Mouse (Mus musculus) ES-E14 (cell line): ENCODE data around the gene Iqce. TPM values are rescaled to one million over a fixed set of nuclear protein-coding genes. Genes with fewer than 3 reads are reported as not detected.

Experiments used
- DNase-seq: peaks from one replicate; pipeline ENCODE4 v3.0.0-alpha.2; 2013; ENCODE audit warnings: low read depth, low spot score
- H3K27ac ChIP-seq: 2 replicates; pipeline ENCODE4 v1.5.1; 2012; ENCODE audit warnings: low read depth, mild to moderate bottlenecking, low read length, moderate library complexity, mixed read lengths; ENCODE audit not compliant: poor library complexity, insufficient read depth, severe bottlenecking
- H3K36me3 ChIP-seq: 2 replicates; pipeline ENCODE4 v1.6.1; 2012; ENCODE audit warnings: mild to moderate bottlenecking, low read length, moderate library complexity, mixed read lengths; ENCODE audit not compliant: control insufficient read depth, poor library complexity, insufficient read depth, severe bottlenecking
- H3K4me1 ChIP-seq, 2 experiments: fragments of 150-350 bp in 1 of 2; sonication (generic) in 1 of 2; 2 replicates each; pipeline ENCODE4 v1.6.1; 2012; ENCODE audit warnings: low read length in 2 of 2, mild to moderate bottlenecking in 1 of 2, mixed read lengths in 1 of 2; ENCODE audit not compliant: control insufficient read depth in 2 of 2, insufficient read depth in 2 of 2, poor library complexity in 1 of 2
- H3K4me3 ChIP-seq, 2 experiments: fragments of 150-350 bp in 1 of 2; sonication (generic) in 1 of 2; 2 replicates each; pipeline ENCODE4 v1.5.1; 2012; ENCODE audit warnings: low read length in 2 of 2, low read depth in 1 of 2, mild to moderate bottlenecking in 1 of 2, mixed read lengths in 1 of 2; ENCODE audit not compliant: insufficient read depth in 1 of 2, poor library complexity in 1 of 2, severe bottlenecking in 1 of 2
- H3K9ac ChIP-seq: 2 replicates; pipeline ENCODE4 v1.6.1; 2012; ENCODE audit warnings: low read depth, mild to moderate bottlenecking, low read length, mixed read lengths; ENCODE audit not compliant: poor library complexity, insufficient read depth, severe bottlenecking
- H3K9me3 ChIP-seq: fragments of 150-350 bp; sonication (generic); 2 replicates; pipeline ENCODE4 v1.6.1; 2012; ENCODE audit warnings: low read depth, mild to moderate bottlenecking, low read length; ENCODE audit not compliant: control insufficient read depth, insufficient read depth
- CHD2 ChIP-seq: IDR thresholded peaks from 2 replicates; pipeline ENCODE4 v1.6.1; 2014; ENCODE audit warnings: mild to moderate bottlenecking, low read depth, low read length, inconsistent platforms
- HCFC1 ChIP-seq: IDR thresholded peaks from 2 replicates; pipeline ENCODE4 v1.6.1; 2012; ENCODE audit warnings: low read length, inconsistent platforms, borderline replicate concordance; ENCODE audit not compliant: insufficient read depth
- MAFK ChIP-seq: IDR thresholded peaks from 2 replicates; pipeline ENCODE4 v1.6.1; 2014; ENCODE audit warnings: mild to moderate bottlenecking, low read depth, low read length, inconsistent platforms; ENCODE audit not compliant: insufficient read depth
- ZC3H11A ChIP-seq: IDR thresholded peaks from 2 replicates; pipeline ENCODE4 v1.6.1; 2012; ENCODE audit warnings: low read depth, mild to moderate bottlenecking, inconsistent platforms, low read length, borderline replicate concordance
- ZNF384 ChIP-seq: IDR thresholded peaks from 2 replicates; pipeline ENCODE4 v1.6.1; 2012; ENCODE audit warnings: low read depth, low read length, inconsistent platforms
- in situ Hi-C, 2 experiments: fragments of 600-800 bp; cut with MboI; formaldehyde crosslinking; loops; one replicate each; pipeline ENCODE4 v1.15.1; 2025; ENCODE audit warnings: low sequenced_read_pairs in 2 of 2, inconsistent platforms in 1 of 2; ENCODE audit not compliant: unreplicated experiment in 2 of 2
- total RNA-seq: library from RNA; depleted of rRNA; stranded (reverse); fragments of 300-350 nt; gene quantifications from 2 replicates; pipeline ENCODE4 v1.2.3, GENCODE M21; 2012

Gene Iqce
- total RNA-seq, 1 experiment, result 9.9 TPM

DNA sequence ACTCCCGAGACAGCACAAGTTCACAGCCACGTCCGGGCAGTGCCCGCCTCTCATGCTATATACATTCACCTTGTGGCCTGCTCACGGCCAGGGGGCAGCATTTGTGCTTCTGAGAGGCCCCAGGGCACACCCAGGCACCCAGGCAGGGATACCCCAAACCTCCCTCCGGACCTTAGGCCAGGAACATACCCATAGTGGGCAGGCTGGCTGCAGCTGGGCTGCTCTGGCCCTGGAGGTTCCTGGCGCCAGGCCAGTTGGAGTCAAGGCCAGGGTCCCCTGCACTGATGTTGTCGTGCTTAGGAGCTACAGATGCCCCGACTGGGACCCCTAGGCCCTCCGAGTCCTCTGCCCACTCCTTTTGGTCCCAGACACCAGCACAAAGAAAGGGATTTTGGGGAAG lies 80.7 kb downstream of the Iqce start:
- Histone ChIP-seq H3K9me3 (no peaks in the 10 kb centered on the region), H3K9ac (no peak overlapping the region), H3K4me1 (no peaks in the 10 kb centered on the region), H3K36me3 (peaks cover 2% of the 10 kb centered on the region; the same call in 1 of the 2 replicates), H3K4me3 (no peak overlapping the region), H3K27ac (no peak overlapping the region)
- TF ChIP-seq HCFC1, result no peak
- TF ChIP-seq ZNF384, result no peak
- no peak for TF ChIP-seq ZC3H11A
- no peak for TF ChIP-seq MAFK
- no peak for TF ChIP-seq CHD2
- in situ Hi-C loops, result no loop called here
- no peak for DNase-seq

DNA sequence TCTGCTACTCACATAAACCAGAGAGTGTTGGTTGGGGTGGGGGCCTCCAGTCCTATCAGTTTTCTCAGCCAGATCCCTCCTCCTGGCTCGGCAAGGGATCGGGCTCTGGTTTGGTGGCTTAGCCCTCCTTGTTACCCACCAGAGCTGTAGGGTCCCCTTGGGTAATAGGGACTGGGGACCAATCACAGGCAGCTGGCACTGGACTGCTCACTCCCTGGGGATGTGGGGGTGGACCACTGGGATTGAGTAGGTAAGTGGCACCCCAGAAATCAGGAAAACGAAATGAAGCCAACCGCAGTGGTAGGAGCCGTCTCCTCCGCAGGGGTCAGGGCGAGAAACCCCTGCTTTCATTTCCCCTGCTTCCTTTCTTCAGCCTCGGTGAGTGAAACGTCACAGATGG lies 81.1 kb downstream of the Iqce start:
- Histone ChIP-seq H3K36me3 (no peaks in the 10 kb centered on the region; the same call in 1 of the 2 replicates), H3K9me3 (no peaks in the 10 kb centered on the region), H3K4me3 (no peak overlapping the region), H3K27ac (no peak overlapping the region), H3K9ac (no peak overlapping the region), H3K4me1 (no peaks in the 10 kb centered on the region)
- TF ChIP-seq ZNF384 (no peak), ZC3H11A (no peak), MAFK (no peak), CHD2 (no peak)
- DNase-seq, result no peak
- in situ Hi-C loops, result no loop called here

DNA sequence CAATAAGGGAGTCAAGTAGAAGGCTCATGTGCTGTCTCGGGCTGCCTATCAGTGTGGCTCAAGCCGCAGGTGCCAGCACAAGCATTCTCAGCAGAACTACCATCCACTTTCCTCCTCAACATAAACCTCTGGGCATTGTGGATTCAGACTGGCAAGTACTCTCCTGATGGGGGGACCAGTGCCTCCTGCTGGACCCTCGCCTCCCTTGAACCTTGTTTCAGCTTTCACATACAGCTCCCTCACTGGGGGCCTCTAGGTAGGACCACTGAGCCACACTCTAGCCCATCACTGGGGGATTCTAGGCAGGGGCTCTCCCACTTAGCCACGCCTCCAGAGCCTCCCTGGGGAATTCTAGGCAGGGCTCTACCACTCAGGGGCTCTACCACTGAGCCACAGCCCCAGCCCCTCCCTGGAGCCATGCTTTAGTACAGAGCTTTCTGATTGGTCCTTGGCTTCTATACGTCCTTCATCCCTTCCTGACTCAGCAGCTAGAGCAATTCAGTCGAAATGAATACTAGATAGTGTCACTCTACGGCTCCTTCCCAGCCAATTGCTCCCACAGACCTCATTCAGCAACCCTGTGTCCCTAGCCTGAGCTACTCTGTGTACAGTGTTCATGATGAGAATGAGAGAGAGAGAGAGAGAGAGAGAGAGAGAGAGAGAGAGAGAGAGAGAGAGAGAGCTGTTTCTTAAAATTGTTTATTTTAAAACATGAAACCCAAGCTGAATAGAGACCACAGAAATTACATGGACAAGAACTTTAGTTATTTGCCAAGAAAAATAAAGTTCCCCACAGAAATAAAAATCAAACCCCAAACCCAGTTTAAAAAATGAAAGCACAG lies 82.1 kb downstream of the Iqce start:
- DNase-seq, result no peak
- in situ Hi-C loops, result loop anchor here (5.0 to 10.0 kb wide), 2 partner anchors 75 to 78 kb away; no protein-coding TSS in a partner anchor
- H3K36me3 ChIP-seq, result no peaks in the 10 kb centered on the region
- no peaks in the 10 kb centered on the region for H3K9me3 ChIP-seq
- no peak overlapping the region for H3K9ac ChIP-seq
- no peak overlapping the region for H3K27ac ChIP-seq
- TF ChIP-seq HCFC1, result no peak
- TF ChIP-seq CHD2, result no peak
- no peak for TF ChIP-seq ZNF384
- TF ChIP-seq ZC3H11A, result no peak
- no peak for TF ChIP-seq MAFK
- no peak overlapping the region for H3K4me3 ChIP-seq
- no peaks in the 10 kb centered on the region for H3K4me1 ChIP-seq

DNA sequence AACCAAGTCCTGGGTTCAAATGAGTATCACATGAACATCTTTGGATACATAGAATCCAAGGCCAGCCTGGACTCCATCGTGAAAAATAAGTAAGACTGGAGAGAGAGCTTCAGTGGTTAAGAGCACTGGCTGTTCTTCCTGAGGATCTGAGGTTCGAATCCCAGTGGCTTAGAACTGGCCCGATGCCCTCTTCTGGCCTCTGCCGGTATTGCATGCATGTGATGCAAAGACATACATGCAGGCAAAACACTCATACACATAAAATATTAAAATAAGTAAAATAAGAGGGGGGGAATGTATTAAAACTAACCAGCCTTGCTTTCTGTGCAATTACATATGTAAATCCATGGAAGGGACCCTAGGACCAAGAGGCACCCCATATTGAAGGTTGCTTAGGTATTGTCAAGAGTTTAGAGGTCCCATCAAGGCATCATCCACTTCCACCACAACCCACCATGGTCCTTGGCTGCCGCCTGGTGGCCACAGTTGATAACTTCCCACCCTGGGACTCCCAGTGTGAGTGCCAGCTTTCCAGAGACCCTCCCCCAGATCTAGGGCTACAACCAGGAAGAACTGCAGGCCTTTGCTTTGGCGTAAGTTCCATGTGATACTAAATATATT lies 82.9 kb downstream of the Iqce start:
- no peaks in the 10 kb centered on the region for H3K4me1 ChIP-seq
- in situ Hi-C loops, result loop anchor here (5.0 to 10.0 kb wide), 2 partner anchors 74 to 77 kb away; no protein-coding TSS in a partner anchor
- no peak overlapping the region for H3K9ac ChIP-seq
- H3K4me3 ChIP-seq, result no peak overlapping the region
- TF ChIP-seq MAFK (no peak), ZC3H11A (peak; percentile 90)
- H3K27ac ChIP-seq, result no peak overlapping the region
- 0 out of 2 replicates have a peak, but pooled peaks cover under 1% of the 10 kb centered on the region for H3K36me3 ChIP-seq
- no peaks in the 10 kb centered on the region for H3K9me3 ChIP-seq
- peak; percentile 88 for DNase-seq
